Mouse (Mus musculus) cerebellum, adult 2 months (tissue): ENCODE data around the gene 4930402H24Rik.

ENCODE experiments used
- CTCF ChIP-seq: fragments of 200-500 bp; IDR thresholded peaks from 2 replicates; pipeline ENCODE4 v1.5.1; 2011; ENCODE audit warnings: low read depth, mild to moderate bottlenecking, control low read depth, low read length, moderate library complexity, borderline replicate concordance; ENCODE audit not compliant: insufficient read depth
- POLR2A ChIP-seq: fragments of 200-500 bp; IDR thresholded peaks from 2 replicates; pipeline ENCODE4 v1.6.1; 2011; ENCODE audit warnings: low read length, control low read depth, borderline replicate concordance; ENCODE audit not compliant: insufficient read depth

DNA sequence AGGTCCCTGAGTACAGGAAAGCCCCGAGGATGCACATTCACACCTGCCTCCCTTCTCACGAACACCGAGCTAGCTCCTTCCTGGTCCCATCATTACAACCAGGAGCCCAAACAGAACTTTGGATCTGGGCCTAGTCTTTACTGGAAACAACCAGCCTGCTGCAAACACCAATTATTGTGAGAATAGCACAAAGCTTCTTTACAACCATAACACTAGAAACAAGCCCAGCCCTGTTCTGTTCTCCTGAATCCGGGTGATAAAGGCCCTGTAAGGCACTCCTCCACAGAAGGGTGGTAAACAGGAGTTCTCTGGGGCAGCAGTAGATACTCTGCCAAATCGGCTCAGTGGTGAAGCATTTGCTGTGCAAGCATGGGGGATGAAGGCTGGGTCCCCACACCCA, 170.9 kb downstream of the 4930402H24Rik start:
- TF ChIP-seq POLR2A, result no peak
- TF ChIP-seq CTCF, result no peak
